Mouse (Mus musculus): ENCODE measurements at regions not wholly inside any gene's neighbourhood (a gene's known extent, or its start where the extent isn't known, plus 50 kb on each side); places are given as distances from the start of the nearest gene placed in this dataset.
"Not testable (repeated sequence)": the region's sequence is repeated elsewhere in the genome, so short reads cannot be mapped to it uniquely, and the experiment has no call there.

DNA sequence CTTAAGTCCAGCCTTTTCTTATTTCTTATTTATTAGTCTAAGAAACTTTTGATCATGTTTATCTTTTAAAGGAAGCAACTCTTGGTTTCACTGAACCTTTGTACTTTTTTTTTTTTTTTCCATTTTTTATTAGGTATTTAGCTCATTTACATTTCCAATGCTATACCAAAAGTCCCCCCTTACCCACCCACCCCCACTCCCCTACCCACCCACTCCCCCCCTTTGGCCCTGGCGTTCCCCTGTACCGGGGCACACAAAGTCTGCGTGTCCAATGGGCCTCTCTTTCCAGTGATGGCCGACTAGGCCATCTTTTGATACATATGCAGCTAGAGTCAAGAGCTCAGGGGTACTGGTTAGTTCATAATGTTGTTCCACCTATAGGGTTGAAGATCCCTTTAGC is 143.1 kb upstream of the Tsc22d2 start:
- H3K4me1 ChIP-seq; H3K27me3 ChIP-seq (replicated peaks); H3K36me3 ChIP-seq; H3K27ac ChIP-seq; H3K4me3 ChIP-seq; H3K4me2 ChIP-seq; H3K9ac ChIP-seq; H3K9me3 ChIP-seq (replicated peaks); ATAC-seq: not testable (repeated sequence)
- no CpG with 5 or more reads among the region's 4 CpGs for WGBS (ENCODE audit: insufficient replicate concordance)

- Histone ChIP-seq H3K9me3 (replicated peaks) (no peaks in the 10 kb centered on the region), H3K36me3 (no peaks in the 10 kb centered on the region), H3K4me3 (no peak overlapping the region), H3K27me3 (replicated peaks) (no peaks in the 10 kb centered on the region), H3K4me2 (no peak overlapping the region), H3K4me1 (no peaks in the 10 kb centered on the region), H3K27ac (no peak overlapping the region), H3K9ac (no peak overlapping the region)
- ATAC-seq = no peak
- 58% methylated on average over 6 of the region's 6 CpGs for WGBS (ENCODE audit: insufficient replicate concordance)
Observed at GRCm38 (mm10) chr3:58281291-58281690, 133.2 kb upstream of the Tsc22d2 start.

GRCm38 (mm10) chr3:58284371-58284770 is 130.1 kb upstream of the Tsc22d2 start:
- not testable (repeated sequence) for H3K27me3 ChIP-seq (replicated peaks); ATAC-seq; H3K4me3 ChIP-seq; H3K9ac ChIP-seq; H3K4me2 ChIP-seq; H3K9me3 ChIP-seq (replicated peaks); H3K27ac ChIP-seq; H3K4me1 ChIP-seq; H3K36me3 ChIP-seq
- WGBS (ENCODE audit: insufficient replicate concordance) = 34% methylated on average over 1 of the region's 1 CpGs

GRCm38 (mm10) chr3:58295810-58296209 is 118.7 kb upstream of the Tsc22d2 start:
- H3K9me3 ChIP-seq (replicated peaks) = no peaks in the 10 kb centered on the region
- H3K4me3 ChIP-seq = no peak overlapping the region
- no peak overlapping the region for H3K9ac ChIP-seq
- no peaks in the 10 kb centered on the region for H3K27me3 ChIP-seq (replicated peaks)
- no peaks in the 10 kb centered on the region for H3K36me3 ChIP-seq
- H3K27ac ChIP-seq = no peak overlapping the region
- no peak for ATAC-seq
- H3K4me1 ChIP-seq = no peaks in the 10 kb centered on the region
- WGBS (ENCODE audit: insufficient replicate concordance) = 60% methylated on average over 5 of the region's 5 CpGs
- H3K4me2 ChIP-seq = no peak overlapping the region

GRCm38 (mm10) chr3:58300213-58300612 is 114.3 kb upstream of the Tsc22d2 start:
- Histone ChIP-seq H3K27ac (no peak overlapping the region), H3K9me3 (replicated peaks) (no peaks in the 10 kb centered on the region), H3K9ac (no peak overlapping the region), H3K36me3 (no peaks in the 10 kb centered on the region), H3K4me1 (no peaks in the 10 kb centered on the region), H3K4me3 (no peak overlapping the region), H3K27me3 (replicated peaks) (no peaks in the 10 kb centered on the region), H3K4me2 (no peak overlapping the region)
- no peak for ATAC-seq
- 39% methylated on average over 2 of the region's 2 CpGs for WGBS (ENCODE audit: insufficient replicate concordance)

DNA sequence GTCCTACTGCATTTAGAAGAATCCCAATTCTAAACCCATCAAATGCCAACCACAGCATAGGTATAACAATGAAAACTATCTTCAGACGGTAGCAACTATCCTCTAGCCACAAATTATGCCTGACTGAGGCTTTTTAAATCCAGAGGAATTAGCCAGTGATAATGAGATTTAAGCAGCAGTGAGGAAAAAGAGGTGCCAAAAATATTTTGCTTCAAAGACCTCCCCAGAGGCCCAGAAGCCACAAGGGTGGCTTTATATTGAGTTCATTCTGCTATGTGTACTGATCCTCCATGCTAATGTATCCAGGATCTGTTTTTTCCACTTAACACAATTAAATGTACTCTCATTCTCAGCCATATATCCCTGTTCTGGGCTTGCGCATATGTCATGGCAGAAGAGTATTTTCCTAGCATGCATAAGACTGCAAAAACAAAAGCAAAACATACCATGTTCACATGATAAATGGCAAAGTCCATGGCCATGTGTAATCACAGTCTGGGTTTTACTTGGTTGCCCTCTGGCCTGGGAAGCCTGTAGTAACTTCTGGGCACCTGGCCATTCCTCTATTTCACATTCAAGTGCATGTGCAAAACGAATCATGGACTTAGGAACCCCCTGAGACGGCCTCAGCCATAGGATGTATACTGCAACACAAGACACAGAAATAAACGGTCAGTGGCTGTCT is 113.6 kb upstream of the Tsc22d2 start:
- no peak overlapping the region for H3K9ac ChIP-seq
- no peak overlapping the region for H3K4me2 ChIP-seq
- no peaks in the 10 kb centered on the region for H3K9me3 ChIP-seq (replicated peaks)
- H3K4me1 ChIP-seq = no peaks in the 10 kb centered on the region
- H3K4me3 ChIP-seq = no peak overlapping the region
- H3K27me3 ChIP-seq (replicated peaks) = no peaks in the 10 kb centered on the region
- no peak for ATAC-seq
- H3K27ac ChIP-seq = no peak overlapping the region
- H3K36me3 ChIP-seq = no peaks in the 10 kb centered on the region
- WGBS (ENCODE audit: insufficient replicate concordance) = 55% methylated on average over 5 of the region's 5 CpGs

GRCm38 (mm10) chr3:58302322-58302721 is 112.2 kb upstream of the Tsc22d2 start:
- Histone ChIP-seq H3K4me1 (no peaks in the 10 kb centered on the region), H3K9ac (no peak overlapping the region), H3K9me3 (replicated peaks) (no peaks in the 10 kb centered on the region), H3K27ac (no peak overlapping the region), H3K27me3 (replicated peaks) (no peaks in the 10 kb centered on the region), H3K36me3 (no peaks in the 10 kb centered on the region), H3K4me3 (no peak overlapping the region), H3K4me2 (no peak overlapping the region)
- no peak for ATAC-seq
- 65% methylated on average over 1 of the region's 1 CpGs for WGBS (ENCODE audit: insufficient replicate concordance)

- Histone ChIP-seq H3K36me3 (no peaks in the 10 kb centered on the region), H3K4me1 (no peaks in the 10 kb centered on the region), H3K27me3 (replicated peaks) (no peaks in the 10 kb centered on the region), H3K4me2 (no peak overlapping the region), H3K9ac (no peak overlapping the region), H3K9me3 (replicated peaks) (no peaks in the 10 kb centered on the region), H3K4me3 (no peak overlapping the region), H3K27ac (no peak overlapping the region)
- no peak for ATAC-seq
- 37% methylated on average over 3 of the region's 3 CpGs for WGBS (ENCODE audit: insufficient replicate concordance)
Observed at GRCm38 (mm10) chr3:58303746-58304145, 110.8 kb upstream of the Tsc22d2 start.

GRCm38 (mm10) chr3:58309601-58310000 is 104.9 kb upstream of the Tsc22d2 start:
- no peak for ATAC-seq
- Histone ChIP-seq H3K4me3 (no peak overlapping the region), H3K4me2 (no peak overlapping the region), H3K9me3 (replicated peaks) (no peaks in the 10 kb centered on the region), H3K27ac (no peak overlapping the region), H3K27me3 (replicated peaks) (no peaks in the 10 kb centered on the region), H3K36me3 (no peaks in the 10 kb centered on the region), H3K4me1 (no peaks in the 10 kb centered on the region), H3K9ac (no peak overlapping the region)
- WGBS (ENCODE audit: insufficient replicate concordance) = 56% methylated on average over 8 of the region's 8 CpGs

- no peak overlapping the region for H3K4me3 ChIP-seq
- ATAC-seq = no peak
- H3K27ac ChIP-seq = no peak overlapping the region
- no peaks in the 10 kb centered on the region for H3K9me3 ChIP-seq (replicated peaks)
- 67% methylated on average over 4 of the region's 4 CpGs for WGBS (ENCODE audit: insufficient replicate concordance)
- no peaks in the 10 kb centered on the region for H3K27me3 ChIP-seq (replicated peaks)
- H3K9ac ChIP-seq = no peak overlapping the region
- no peaks in the 10 kb centered on the region for H3K36me3 ChIP-seq
- no peak overlapping the region for H3K4me2 ChIP-seq
- no peaks in the 10 kb centered on the region for H3K4me1 ChIP-seq
Observed at GRCm38 (mm10) chr3:58310390-58310789, 104.1 kb upstream of the Tsc22d2 start.

DNA sequence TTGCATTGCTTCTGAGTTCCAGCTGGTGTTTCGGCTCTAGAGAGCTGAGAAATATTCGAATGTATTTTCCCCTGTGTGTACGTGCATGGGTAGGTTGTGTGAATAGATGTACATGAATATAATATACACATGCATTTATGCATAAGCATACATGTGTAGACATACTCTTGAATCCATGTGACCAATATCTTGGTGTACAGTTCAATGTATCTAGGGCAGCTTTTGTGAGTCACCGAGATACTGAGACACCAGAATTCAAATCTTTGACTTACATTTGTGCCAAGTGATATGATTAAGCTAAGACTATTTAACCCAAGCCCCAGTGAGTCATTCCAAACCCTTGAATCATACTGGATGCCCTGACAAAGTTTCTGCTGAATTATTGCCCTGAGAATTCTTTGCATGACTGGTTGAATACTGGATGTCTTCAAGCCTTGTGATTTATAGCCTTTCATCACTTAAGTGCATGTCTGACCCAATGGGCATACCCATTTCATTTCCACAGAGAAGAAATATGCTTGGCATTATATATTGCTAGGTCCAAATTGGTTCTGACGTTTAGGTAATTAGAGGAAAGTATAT is 103.3 kb upstream of the Tsc22d2 start:
- no peaks in the 10 kb centered on the region for H3K9me3 ChIP-seq (replicated peaks)
- ATAC-seq = no peak
- H3K27ac ChIP-seq = no peak overlapping the region
- 79% methylated on average over 5 of the region's 5 CpGs for WGBS (ENCODE audit: insufficient replicate concordance)
- no peaks in the 10 kb centered on the region for H3K36me3 ChIP-seq
- no peak overlapping the region for H3K4me2 ChIP-seq
- no peak overlapping the region for H3K9ac ChIP-seq
- no peak overlapping the region for H3K4me3 ChIP-seq
- H3K4me1 ChIP-seq = no peaks in the 10 kb centered on the region
- no peaks in the 10 kb centered on the region for H3K27me3 ChIP-seq (replicated peaks)

GRCm38 (mm10) chr3:58312623-58313022 is 101.9 kb upstream of the Tsc22d2 start:
- H3K4me3 ChIP-seq = no peak overlapping the region
- no peak overlapping the region for H3K4me2 ChIP-seq
- no peak overlapping the region for H3K9ac ChIP-seq
- 62% methylated on average over 6 of the region's 6 CpGs for WGBS (ENCODE audit: insufficient replicate concordance)
- no peak for ATAC-seq
- no peaks in the 10 kb centered on the region for H3K36me3 ChIP-seq
- no peak overlapping the region for H3K27ac ChIP-seq
- no peaks in the 10 kb centered on the region for H3K27me3 ChIP-seq (replicated peaks)
- H3K4me1 ChIP-seq = no peaks in the 10 kb centered on the region
- H3K9me3 ChIP-seq (replicated peaks) = no peaks in the 10 kb centered on the region

DNA sequence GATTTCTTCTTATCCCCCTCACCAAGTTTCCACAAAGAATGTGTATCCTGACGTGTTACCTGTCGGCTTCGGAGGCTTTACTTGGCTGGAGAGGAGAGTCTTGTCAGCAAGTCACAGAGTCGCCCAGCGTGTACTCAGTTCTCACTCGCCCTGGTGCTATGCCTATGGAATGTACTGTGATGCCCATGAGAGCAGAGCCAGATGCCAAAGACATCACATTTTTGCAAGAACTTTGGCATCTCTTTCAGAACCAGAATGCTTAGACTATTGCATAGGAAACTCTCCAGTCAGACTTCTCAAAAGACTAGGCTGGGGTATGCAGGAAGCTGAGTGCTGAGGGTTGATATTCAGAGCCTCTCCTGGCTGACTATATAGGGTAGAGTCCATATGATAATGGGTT is 99.3 kb upstream of the Tsc22d2 start:
- no peaks in the 10 kb centered on the region for H3K27me3 ChIP-seq (replicated peaks)
- 68% methylated on average over 6 of the region's 6 CpGs for WGBS (ENCODE audit: insufficient replicate concordance)
- ATAC-seq = no peak

More for the DNA sequence above, 99.3 kb upstream of the Tsc22d2 start:
- no peak overlapping the region for H3K9ac ChIP-seq
- no peak overlapping the region for H3K27ac ChIP-seq
- H3K4me2 ChIP-seq = no peak overlapping the region
- H3K36me3 ChIP-seq = no peaks in the 10 kb centered on the region
- H3K9me3 ChIP-seq (replicated peaks) = no peaks in the 10 kb centered on the region
- no peaks in the 10 kb centered on the region for H3K4me1 ChIP-seq
- no peak overlapping the region for H3K4me3 ChIP-seq
